Mouse (Mus musculus) CD4-positive, CD25-positive, alpha-beta regulatory T cell, adult 4 months (primary cell): Measurements from ENCODE around the gene Fam163a. TPM values are rescaled to one million over a fixed set of nuclear protein-coding genes. Genes with fewer than 3 reads are reported as not detected.

ENCODE experiments used
- ATAC-seq: one replicate; pipeline ENCODE4 v1.8.0; 2017
- polyA plus RNA-seq, 2 experiments: library from polyadenylated mRNA; unstranded; fragments of 100-300 nt; shearing (Covaris generic); gene quantifications; one replicate each; pipeline ENCODE4 v1.2.1; 2017

Gene Fam163a
- polyA plus RNA-seq, 2 experiments from 2014 or later = not detected

DNA sequence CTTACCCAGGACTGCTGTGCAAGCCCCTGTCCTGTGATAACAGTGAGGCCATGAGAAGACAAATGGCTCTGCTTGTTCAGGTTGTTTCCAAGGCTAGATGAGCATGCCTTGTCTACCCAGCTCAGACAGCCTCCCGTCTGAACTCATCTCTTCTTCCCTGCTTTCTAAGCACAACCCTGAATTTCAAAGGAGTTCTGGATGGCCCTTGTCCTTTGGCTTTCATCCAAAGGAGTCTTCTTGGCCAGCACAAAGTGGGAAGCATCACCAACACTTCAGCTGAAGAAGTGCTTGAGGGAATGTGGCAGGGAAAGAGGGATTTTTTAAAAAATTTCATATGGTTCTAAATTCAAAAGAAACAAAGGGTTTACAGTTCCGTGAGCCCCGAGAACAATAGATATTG, 3.8 kb downstream of the Fam163a start:
- no peak for ATAC-seq

GRCm38 (mm10) chr1:156197588-156197987, 7.2 kb downstream of the Fam163a start:
- ATAC-seq = no peak

DNA sequence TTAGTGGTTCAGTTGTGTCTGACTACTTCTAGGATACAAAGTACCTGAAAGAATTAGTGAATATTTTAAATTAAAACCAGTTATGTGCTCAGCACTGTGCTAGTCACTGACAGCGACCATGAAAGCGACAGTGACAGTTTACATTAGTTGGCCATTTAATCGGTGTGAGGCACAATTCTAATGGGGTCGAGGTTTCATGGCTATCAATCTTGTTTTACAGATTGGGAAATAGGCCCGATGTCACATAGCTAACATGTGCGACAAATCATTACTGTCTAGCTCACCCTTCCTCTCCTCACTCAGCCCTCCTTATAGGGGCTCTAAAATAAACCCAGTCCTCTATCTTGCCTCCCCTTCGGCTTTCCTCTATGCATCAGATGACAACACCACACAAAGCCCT, 11.5 kb downstream of the Fam163a start:
- ATAC-seq = no peak

- no peak for ATAC-seq
Observed at GRCm38 (mm10) chr1:156192853-156193252, 12.0 kb downstream of the Fam163a start.

DNA sequence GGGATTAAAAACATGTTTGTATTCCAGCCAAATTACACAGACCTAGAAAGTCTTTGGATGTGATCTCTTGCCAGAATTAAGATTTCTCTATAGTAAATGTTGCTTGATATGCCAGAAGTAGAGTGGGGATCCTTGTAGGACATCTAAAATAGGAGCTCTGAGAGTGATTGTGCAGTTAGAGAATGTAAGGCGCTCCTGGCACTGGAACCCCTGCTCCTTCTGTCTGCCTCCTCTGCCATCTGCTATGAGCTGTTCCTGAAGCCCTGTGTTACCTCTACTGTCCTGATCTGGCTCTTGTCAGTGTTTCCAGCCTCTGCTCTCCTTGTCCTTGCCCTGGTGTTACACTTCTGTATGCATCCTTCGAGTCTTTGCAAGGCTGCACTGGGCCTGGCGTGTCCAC, 18.2 kb downstream of the Fam163a start:
- no peak for ATAC-seq

DNA sequence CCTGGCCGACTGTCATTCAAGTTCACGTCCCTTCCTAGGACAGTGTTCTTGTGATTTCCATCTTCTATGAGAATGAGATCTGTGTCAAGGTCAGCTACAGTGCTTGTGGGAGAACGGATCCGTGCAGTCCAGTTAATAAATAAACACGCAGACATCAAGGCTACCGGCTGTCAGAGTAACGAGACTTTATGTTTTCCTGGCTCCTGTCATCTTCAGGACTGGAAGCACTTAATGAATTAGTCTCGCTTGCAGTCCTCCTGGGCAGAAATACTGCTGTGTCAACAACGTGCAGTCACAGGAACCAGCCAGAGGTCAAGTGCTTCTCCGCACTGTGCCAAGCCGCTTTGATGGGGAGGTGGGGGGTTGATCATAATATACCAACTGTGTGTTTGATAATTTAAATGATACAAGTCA, 20.7 kb downstream of the Fam163a start:
- no peak for ATAC-seq

- no peak for ATAC-seq
Observed at GRCm38 (mm10) chr1:156183176-156183958, 21.5 kb downstream of the Fam163a start.

- no peak for ATAC-seq
Observed at GRCm38 (mm10) chr1:156179875-156180274, 25.0 kb downstream of the Fam163a start.

- no peak for ATAC-seq
Observed at GRCm38 (mm10) chr1:156168737-156169136, 36.1 kb downstream of the Fam163a start.

DNA sequence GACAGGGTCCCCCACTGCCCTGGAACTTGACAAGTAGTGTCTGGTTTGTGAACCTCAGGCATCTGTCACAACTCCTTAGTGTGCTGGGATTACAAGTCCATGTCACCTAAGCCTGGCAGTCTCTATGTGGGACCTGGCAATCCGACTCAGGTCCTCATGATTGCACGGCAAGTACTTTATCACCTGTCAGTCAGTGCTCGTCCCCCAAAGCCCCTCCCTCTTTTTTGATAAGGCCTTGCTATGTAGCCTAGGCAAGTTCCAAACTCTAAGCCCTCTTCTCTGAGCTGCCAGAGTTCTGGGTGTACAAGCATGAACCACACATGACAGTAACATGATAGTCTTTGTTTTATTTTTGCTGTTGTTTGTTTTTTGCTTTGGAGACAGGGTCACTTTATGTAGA, 88.1 kb downstream of the Fam163a start:
- no peak for ATAC-seq

DNA sequence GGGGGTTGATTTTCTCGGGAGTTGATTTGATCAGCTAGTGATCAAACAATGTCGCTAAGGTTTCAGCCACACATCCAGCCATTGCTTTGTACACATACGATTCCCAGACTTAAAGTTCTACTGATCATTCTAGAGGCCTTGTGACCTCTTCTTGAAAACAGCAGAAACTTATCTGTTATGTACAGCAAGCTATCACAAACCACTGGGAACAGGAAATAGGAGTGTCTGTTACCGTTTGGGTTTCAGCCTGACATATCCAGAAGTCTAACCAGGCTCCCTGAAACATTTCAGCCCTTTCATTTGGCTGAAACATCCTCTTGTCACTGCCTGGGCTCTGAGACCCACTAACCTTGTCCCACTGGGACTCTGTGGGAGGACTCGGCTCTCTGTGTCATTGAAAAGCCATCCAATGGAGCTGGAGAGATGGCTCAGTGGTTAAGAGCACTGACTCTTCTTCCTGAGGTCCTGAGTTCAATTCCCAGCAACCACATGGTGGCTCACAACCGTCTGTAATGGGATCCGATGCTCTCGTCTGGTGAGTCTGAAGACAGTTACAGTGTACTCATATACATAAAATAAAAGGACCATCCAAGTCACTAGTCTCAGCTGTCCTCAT, 90.8 kb downstream of the Fam163a start:
- no peak for ATAC-seq

GRCm38 (mm10) chr1:156112142-156112541, 92.7 kb downstream of the Fam163a start:
- no peak for ATAC-seq

DNA sequence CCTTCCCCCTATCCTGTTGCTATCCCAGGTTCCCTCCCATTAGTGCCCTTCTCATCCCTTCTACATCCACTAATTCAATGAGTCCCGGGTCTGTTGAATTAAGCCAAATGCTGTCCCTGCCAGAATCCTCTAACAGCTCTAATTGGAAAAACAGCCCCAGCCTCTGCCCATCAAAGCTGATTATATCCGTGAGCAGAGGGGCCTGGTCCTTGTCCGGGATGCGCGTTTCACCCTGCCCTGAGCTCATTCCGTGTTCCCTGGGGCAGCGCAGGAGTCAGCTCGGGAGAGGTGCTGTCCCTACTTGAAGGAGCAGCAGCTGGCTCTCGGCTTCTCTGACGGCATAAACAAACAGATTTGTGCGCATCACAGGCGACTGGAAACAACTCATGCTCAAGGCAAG, 93.1 kb downstream of the Fam163a start:
- no peak for ATAC-seq

- no peak for ATAC-seq
Observed at GRCm38 (mm10) chr1:156111090-156111489, 93.7 kb downstream of the Fam163a start.

- ATAC-seq = no peak
Observed at GRCm38 (mm10) chr1:156108400-156108799, 96.4 kb downstream of the Fam163a start.

- peak; percentile 74 for ATAC-seq
Observed at GRCm38 (mm10) chr1:156107424-156107823, 97.4 kb downstream of the Fam163a start.

DNA sequence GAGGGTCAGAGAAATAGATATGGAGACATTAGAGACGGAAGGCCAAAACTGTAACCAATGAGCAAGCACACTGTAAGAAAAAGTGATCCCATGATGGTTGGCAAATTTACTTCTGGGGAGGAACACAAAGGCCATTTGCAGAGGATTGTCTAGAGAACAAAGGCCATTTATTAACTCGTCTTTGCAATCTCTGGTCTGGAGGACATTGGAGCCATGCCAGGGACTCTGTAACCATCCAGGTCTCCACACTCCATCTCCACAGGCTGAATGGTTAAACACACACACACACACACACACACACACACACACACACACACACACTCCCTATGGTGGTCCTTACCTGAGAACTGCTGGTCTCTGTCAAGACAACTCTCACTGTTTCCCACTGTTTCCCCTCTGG, 99.4 kb downstream of the Fam163a start:
- no peak for ATAC-seq

- ATAC-seq = no peak
Observed at GRCm38 (mm10) chr1:156103763-156104162, 101.1 kb downstream of the Fam163a start.

- ATAC-seq = no peak
Observed at GRCm38 (mm10) chr1:156091811-156092210, 113.0 kb downstream of the Fam163a start.

GRCm38 (mm10) chr1:156090042-156090441, 114.8 kb downstream of the Fam163a start:
- no peak for ATAC-seq

DNA sequence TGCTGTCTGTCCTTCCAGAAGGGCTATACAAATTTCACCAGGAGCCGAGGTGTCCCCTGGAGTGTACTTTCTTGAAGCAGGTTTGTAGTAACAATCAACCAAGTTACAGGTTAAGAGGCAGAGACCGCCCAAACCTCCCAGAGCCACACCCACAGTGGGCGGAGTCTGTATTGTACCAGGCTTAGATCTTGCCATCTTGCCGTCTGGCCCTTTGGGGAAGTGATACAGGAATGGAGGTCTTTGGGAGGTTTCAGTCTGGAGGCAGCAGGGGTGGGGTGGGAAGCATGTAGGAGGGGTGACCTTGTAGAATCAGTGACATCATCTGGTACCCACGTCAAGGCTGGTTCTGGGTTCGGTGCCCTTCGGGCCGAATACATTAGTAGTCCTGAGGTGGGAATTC, 115.3 kb downstream of the Fam163a start:
- no peak for ATAC-seq

GRCm38 (mm10) chr1:156087586-156087985, 117.2 kb downstream of the Fam163a start:
- ATAC-seq = no peak

DNA sequence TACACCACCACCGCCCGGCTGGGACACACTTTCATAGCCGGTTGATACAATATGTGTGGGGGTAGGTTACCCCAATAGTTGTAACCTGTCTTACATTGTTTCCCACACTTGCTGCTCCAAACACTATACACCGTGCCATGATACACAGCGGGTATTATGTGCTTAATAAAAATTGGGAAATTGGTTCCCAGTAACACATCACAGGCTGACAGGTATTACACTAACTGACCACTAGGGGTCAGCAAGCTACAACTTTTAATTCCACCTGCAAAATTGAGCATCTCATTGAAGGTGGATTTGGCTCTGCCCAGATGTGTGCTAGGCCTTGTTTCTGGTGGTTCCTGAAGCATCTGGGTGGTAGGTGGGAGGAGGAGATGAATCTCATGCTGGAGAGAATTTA, 119.1 kb downstream of the Fam163a start:
- peak; percentile 81 for ATAC-seq

GRCm38 (mm10) chr1:156084603-156085002, 120.2 kb downstream of the Fam163a start:
- ATAC-seq = no peak
